Mouse (Mus musculus) hindbrain, embryonic 14.5 days (tissue): Measurements from ENCODE around the gene Spdye4b. TPM values are rescaled to one million over a fixed set of nuclear protein-coding genes. Genes with fewer than 3 reads are reported as not detected.
"Not testable (repeated sequence)": the region's sequence is repeated elsewhere in the genome, so short reads cannot be mapped to it uniquely, and the experiment has no call there.

ENCODE experiments used
- ATAC-seq: fragments of 200-750 bp; cut with Nextera tagmentation; 2 replicates; pipeline ENCODE4 v1.8.0; 2017; ENCODE audit warnings: moderate number of reproducible peaks, mild to moderate bottlenecking, moderate TSS enrichment, moderate library complexity; ENCODE audit not compliant: low FRiP score
- DNase-seq: peaks from one replicate; pipeline ENCODE4 v3.0.0-alpha.2; 2015; ENCODE audit warnings: low spot score
- H3K27ac ChIP-seq: fragments of 300-500 bp; sonication (generic); 2 replicates; pipeline ENCODE4 v1.5.1; 2014; ENCODE audit warnings: mild to moderate bottlenecking, moderate library complexity
- H3K27me3 ChIP-seq: fragments of 300-500 bp; sonication (generic); 2 replicates; pipeline ENCODE4 v1.6.1; 2014; ENCODE audit warnings: mild to moderate bottlenecking, low read length, mixed read lengths; ENCODE audit not compliant: control insufficient read depth, insufficient read depth
- H3K36me3 ChIP-seq: fragments of 300-500 bp; sonication (generic); replicated peaks from 2 replicates; pipeline ENCODE4 v1.6.1; 2014; ENCODE audit not compliant: control insufficient read depth, insufficient read depth
- H3K4me1 ChIP-seq: fragments of 300-500 bp; sonication (generic); replicated peaks from 2 replicates; pipeline ENCODE4 v1.6.1; 2014; ENCODE audit warnings: antibody characterized with exemption, low read length, mixed read lengths; ENCODE audit not compliant: control insufficient read depth, insufficient read depth
- H3K4me2 ChIP-seq: fragments of 300-500 bp; sonication (generic); replicated peaks from 2 replicates; pipeline ENCODE4 v1.6.1; 2014; ENCODE audit warnings: mild to moderate bottlenecking, moderate library complexity
- H3K4me3 ChIP-seq: fragments of 300-500 bp; sonication (generic); replicated peaks from 2 replicates; pipeline ENCODE4 v1.5.1; 2014; ENCODE audit warnings: mild to moderate bottlenecking, low read length
- H3K9ac ChIP-seq: fragments of 300-500 bp; sonication (generic); 2 replicates; pipeline ENCODE4 v1.6.1; 2014
- H3K9me3 ChIP-seq: fragments of 300-500 bp; sonication (generic); 2 replicates; pipeline ENCODE4 v1.6.1; 2016; ENCODE audit warnings: low read length; ENCODE audit not compliant: control insufficient read depth
- WGBS: fragments of 180-500 bp; shearing (Covaris S2); extraction: QIAGEN DNeasy Blood & Tissue Kit; methylation state at CpG from one replicate; pipeline ENCODE4 v1.1.7; 2014; 5-methylcytosine and 5-hydroxymethylcytosine counted together
- polyA plus RNA-seq: library from polyadenylated mRNA; unstranded; fragments of >200 nt; fragmentation: Nextera tagmentation; extraction: Ambion mirVana; gene quantifications from 2 replicates; pipeline ENCODE4 v1.2.1, GENCODE M21; 2014

Gene Spdye4b
- polyA plus RNA-seq, 1 experiment from 2014 or later = not detected

- Histone ChIP-seq H3K4me1 (no peaks in the 10 kb centered on the region), H3K27me3 (peaks cover 38% of the 10 kb centered on the region), H3K9me3 (no peaks in the 10 kb centered on the region), H3K4me2 (no peak overlapping the region), H3K36me3 (no peaks in the 10 kb centered on the region), H3K27ac (no peak overlapping the region), H3K4me3 (no peak overlapping the region), H3K9ac (no peak overlapping the region)
- no peak for DNase-seq
- WGBS = 90% methylated on average over 10 of the region's 10 CpGs
- ATAC-seq = no peak
These were observed 27.1 kb upstream of the Spdye4b start for GRCm38 (mm10) chr5:143153756-143154155.

- WGBS = 91% methylated on average over 3 of the region's 3 CpGs
- Histone ChIP-seq H3K9me3 (no peaks in the 10 kb centered on the region), H3K4me3 (no peak overlapping the region), H3K36me3 (no peaks in the 10 kb centered on the region), H3K4me1 (no peaks in the 10 kb centered on the region), H3K27ac (no peak overlapping the region), H3K9ac (no peak overlapping the region), H3K27me3 (peaks cover 41% of the 10 kb centered on the region), H3K4me2 (no peak overlapping the region)
- no peak for DNase-seq
- no peak for ATAC-seq
These were observed 25.3 kb upstream of the Spdye4b start for GRCm38 (mm10) chr5:143155534-143155933.

- no peak for ATAC-seq
- DNase-seq = no peak
- H3K4me3 ChIP-seq = no peak overlapping the region
- no peaks in the 10 kb centered on the region for H3K27me3 ChIP-seq
- no peaks in the 10 kb centered on the region for H3K9me3 ChIP-seq
- no peak overlapping the region for H3K27ac ChIP-seq
- H3K4me2 ChIP-seq = no peak overlapping the region
- no peaks in the 10 kb centered on the region for H3K4me1 ChIP-seq
- 0 out of 2 replicates have a peak, but pooled peaks cover under 1% of the 10 kb centered on the region for H3K36me3 ChIP-seq
- no peak overlapping the region for H3K9ac ChIP-seq
- 19% methylated on average over 18 of the region's 18 CpGs for WGBS
These were observed 15.2 kb upstream of the Spdye4b start for GRCm38 (mm10) chr5:143165508-143166070.

GRCm38 (mm10) chr5:143175970-143176369, 4.8 kb upstream of the Spdye4b start:
- H3K4me2 ChIP-seq = no peak overlapping the region
- peaks cover 8% of the 10 kb centered on the region; the same call in 1 of the 2 replicates for H3K9me3 ChIP-seq
- DNase-seq (no peak), ATAC-seq (no peak)
- no peak overlapping the region for H3K27ac ChIP-seq
- H3K27me3 ChIP-seq = no peaks in the 10 kb centered on the region
- peaks cover 12% of the 10 kb centered on the region for H3K4me1 ChIP-seq
- WGBS = 97% methylated on average over 4 of the region's 4 CpGs
- no peak overlapping the region for H3K4me3 ChIP-seq
- H3K9ac ChIP-seq = no peak overlapping the region
- peaks cover 75% of the 10 kb centered on the region for H3K36me3 ChIP-seq

GRCm38 (mm10) chr5:143177541-143178200, 3.1 kb upstream of the Spdye4b start:
- DNase-seq = no peak
- WGBS = 93% methylated on average over 3 of the region's 3 CpGs
- H3K27me3 ChIP-seq = no peaks in the 10 kb centered on the region
- ATAC-seq = no peak
- H3K4me3 ChIP-seq = no peak overlapping the region
- H3K36me3 ChIP-seq = peaks cover 58% of the 10 kb centered on the region
- H3K9me3 ChIP-seq = peaks cover 8% of the 10 kb centered on the region; the same call in 1 of the 2 replicates
- H3K4me1 ChIP-seq = peaks cover 12% of the 10 kb centered on the region
- no peak overlapping the region for H3K27ac ChIP-seq
- no peak overlapping the region for H3K9ac ChIP-seq
- no peak overlapping the region for H3K4me2 ChIP-seq

GRCm38 (mm10) chr5:143179179-143179578, 1.6 kb upstream of the Spdye4b start:
- no peak for DNase-seq
- Histone ChIP-seq H3K9me3 (peaks cover 4% of the 10 kb centered on the region; the same call in 1 of the 2 replicates), H3K27ac (no peak overlapping the region), H3K4me1 (peaks cover 12% of the 10 kb centered on the region), H3K36me3 (peaks cover 43% of the 10 kb centered on the region), H3K4me3 (peak overlapping the region; percentile 79; the same call in 1 of the 2 replicates), H3K27me3 (no peaks in the 10 kb centered on the region), H3K9ac (no peak overlapping the region; the same call in 1 of the 2 replicates), H3K4me2 (peak overlapping the region; percentile 85)
- 41% methylated on average over 6 of the region's 6 CpGs for WGBS
- no peak for ATAC-seq

- not testable (repeated sequence) for H3K4me1 ChIP-seq, DNase-seq, H3K36me3 ChIP-seq, H3K4me3 ChIP-seq, H3K4me2 ChIP-seq, H3K27me3 ChIP-seq, H3K9me3 ChIP-seq, H3K27ac ChIP-seq, ATAC-seq, H3K9ac ChIP-seq
- WGBS = no CpG with 5 or more reads among the region's 1 CpGs
These were observed 7.2 kb downstream of the Spdye4b start for GRCm38 (mm10) chr5:143188014-143188413.

- no peak for ATAC-seq
- WGBS = 94% methylated on average over 8 of the region's 8 CpGs
These were observed 12.0 kb downstream of the Spdye4b start for GRCm38 (mm10) chr5:143192806-143193205.

GRCm38 (mm10) chr5:143194747-143195146, 13.9 kb downstream of the Spdye4b start:
- not testable (repeated sequence) for H3K9me3 ChIP-seq, H3K27ac ChIP-seq, H3K4me3 ChIP-seq, ATAC-seq, H3K4me2 ChIP-seq, H3K4me1 ChIP-seq, H3K27me3 ChIP-seq, H3K36me3 ChIP-seq, H3K9ac ChIP-seq, DNase-seq
- WGBS = 75% methylated on average over 8 of the region's 8 CpGs

More at GRCm38 (mm10) chr5:143192806-143193205, 12.0 kb downstream of the Spdye4b start:
- Histone ChIP-seq H3K4me1 (no peaks in the 10 kb centered on the region), H3K27me3 (no peaks in the 10 kb centered on the region), H3K9me3 (no peaks in the 10 kb centered on the region), H3K9ac (no peak overlapping the region), H3K4me2 (no peak overlapping the region), H3K27ac (no peak overlapping the region), H3K4me3 (no peak overlapping the region), H3K36me3 (no peaks in the 10 kb centered on the region)
- DNase-seq = no peak
